Mouse (Mus musculus) limb, embryonic 13.5 days (tissue): ENCODE measurements around the gene Ttll12. TPM values are rescaled to one million over a fixed set of nuclear protein-coding genes. Genes with fewer than 3 reads are reported as not detected.

Source experiments
- ATAC-seq: fragments of 200-750 bp; cut with Nextera tagmentation; 2 replicates; pipeline ENCODE4 v1.8.0; 2017; ENCODE audit warnings: low read depth, moderate number of reproducible peaks, moderate TSS enrichment; ENCODE audit not compliant: low FRiP score
- H3K27ac ChIP-seq: fragments of 300-500 bp; sonication (generic); 2 replicates; pipeline ENCODE4 v1.5.1; 2015; ENCODE audit warnings: inconsistent platforms, mild to moderate bottlenecking, moderate library complexity
- H3K27me3 ChIP-seq: fragments of 300-500 bp; sonication (generic); 2 replicates; pipeline ENCODE4 v1.6.1; 2015; ENCODE audit warnings: mild to moderate bottlenecking, inconsistent platforms
- H3K36me3 ChIP-seq: fragments of 300-500 bp; sonication (generic); 2 replicates; pipeline ENCODE4 v1.6.1; 2015; ENCODE audit warnings: inconsistent platforms, mild to moderate bottlenecking, moderate library complexity
- H3K4me1 ChIP-seq: fragments of 300-500 bp; sonication (generic); 2 replicates; pipeline ENCODE4 v1.6.1; 2015; ENCODE audit warnings: inconsistent platforms
- H3K4me2 ChIP-seq: fragments of 300-500 bp; sonication (generic); replicated peaks from 2 replicates; pipeline ENCODE4 v1.6.1; 2015; ENCODE audit warnings: inconsistent platforms, mild to moderate bottlenecking, moderate library complexity
- H3K4me3 ChIP-seq: fragments of 300-500 bp; sonication (generic); 2 replicates; pipeline ENCODE4 v1.5.1; 2015; ENCODE audit warnings: moderate library complexity, mild to moderate bottlenecking, inconsistent platforms
- H3K9ac ChIP-seq: fragments of 300-500 bp; sonication (generic); 2 replicates; pipeline ENCODE4 v1.6.1; 2015; ENCODE audit warnings: mild to moderate bottlenecking, inconsistent platforms
- H3K9me3 ChIP-seq: fragments of 300-500 bp; sonication (generic); 2 replicates; pipeline ENCODE4 v1.6.1; 2016; ENCODE audit warnings: inconsistent platforms
- WGBS: fragments of 180-500 bp; shearing (Covaris S2); methylation state at CpG from one replicate; pipeline ENCODE4 v1.1.7; 2015; 5-methylcytosine and 5-hydroxymethylcytosine counted together
- polyA plus RNA-seq: library from polyadenylated mRNA; unstranded; fragments of >200 nt; fragmentation: Nextera tagmentation; extraction: Ambion mirVana; gene quantifications from 2 replicates; pipeline ENCODE4 v1.2.1, GENCODE M21; 2015

Gene Ttll12
- polyA plus RNA-seq, 1 experiment from 2014 or later: 43.4 TPM

DNA sequence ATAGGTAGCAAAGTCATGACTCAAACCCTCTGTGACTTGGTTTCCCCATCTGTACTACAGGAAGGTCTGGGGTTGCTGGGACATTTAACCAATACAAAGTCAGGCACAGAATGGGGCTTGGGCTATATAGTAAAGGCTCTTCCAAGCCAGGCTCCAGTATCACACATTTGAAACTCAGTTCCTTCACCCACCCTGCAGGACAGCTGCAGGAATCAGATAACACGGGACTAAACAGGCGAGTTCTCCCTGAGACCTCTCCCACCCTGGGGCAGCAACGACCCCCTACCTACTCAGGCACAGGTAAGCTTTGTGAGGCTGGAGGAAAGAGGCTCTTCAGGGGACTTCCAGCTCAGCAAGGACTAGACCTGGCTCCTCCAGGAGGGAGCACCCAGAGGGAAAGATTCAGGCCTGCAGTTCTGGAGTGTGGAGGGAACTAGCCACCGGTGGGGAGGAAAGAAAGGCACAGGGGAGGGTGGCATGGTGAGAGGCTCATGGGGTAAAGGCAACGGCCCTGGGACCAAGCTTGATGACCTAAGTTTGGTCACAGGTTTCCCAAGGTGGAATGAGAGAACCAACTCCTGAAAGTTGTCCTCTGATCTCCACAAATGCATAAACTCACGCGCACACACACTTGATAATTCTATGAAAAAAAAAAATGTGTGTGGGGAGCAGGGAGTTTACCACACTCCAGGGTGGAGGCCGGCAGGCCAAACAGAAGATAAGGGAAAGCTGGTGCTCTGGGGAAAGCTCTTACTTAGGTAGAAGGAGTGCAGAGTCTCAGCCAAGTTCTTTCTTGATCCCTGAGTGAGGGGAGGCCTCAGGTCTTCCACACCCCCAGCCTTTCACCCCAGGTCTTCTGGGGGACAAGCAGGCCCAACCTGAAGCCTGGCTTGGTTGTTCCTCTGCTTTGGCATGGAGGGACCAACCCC, 2.4 kb downstream of the Ttll12 start:
- no peaks in the 10 kb centered on the region for H3K9me3 ChIP-seq
- H3K4me1 ChIP-seq: peaks cover 21% of the 10 kb centered on the region
- no peak overlapping the region for H3K27ac ChIP-seq
- H3K27me3 ChIP-seq: no peaks in the 10 kb centered on the region
- peaks cover 28% of the 10 kb centered on the region for H3K36me3 ChIP-seq
- WGBS: 67% methylated on average over 8 of the region's 8 CpGs
- 0 out of 2 replicates have a peak overlapping the region, but pooled peaks have one; percentile 87 for H3K9ac ChIP-seq
- H3K4me2 ChIP-seq: peak overlapping the region; percentile 91
- H3K4me3 ChIP-seq: no peak overlapping the region
- ATAC-seq: no peak

DNA sequence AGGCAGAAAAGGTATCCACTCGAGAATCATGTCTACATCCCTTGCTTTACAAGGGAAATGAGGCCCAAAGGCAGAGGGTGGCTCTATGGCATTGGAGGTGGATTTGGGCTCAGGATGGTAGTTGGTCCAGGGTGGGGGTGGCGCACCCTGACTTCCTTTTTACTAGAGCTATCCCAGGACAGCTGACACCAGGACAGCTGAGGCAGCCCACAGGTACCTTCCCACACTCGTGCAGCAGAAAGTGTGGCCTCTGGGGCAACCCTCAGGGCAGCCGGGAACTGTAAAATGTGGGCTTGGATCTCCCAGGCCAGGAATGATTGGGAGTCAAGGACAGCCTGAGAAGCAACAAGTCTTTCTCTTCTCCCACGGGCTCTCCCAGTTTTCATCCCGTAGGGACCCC, 3.2 kb downstream of the Ttll12 start:
- Histone ChIP-seq H3K9me3 (0 out of 2 replicates have a peak, but pooled peaks cover 2% of the 10 kb centered on the region), H3K4me3 (no peak overlapping the region), H3K27me3 (no peaks in the 10 kb centered on the region), H3K36me3 (peaks cover 35% of the 10 kb centered on the region), H3K27ac (no peak overlapping the region), H3K4me1 (peaks cover 21% of the 10 kb centered on the region), H3K9ac (no peak overlapping the region), H3K4me2 (no peak overlapping the region)
- no peak for ATAC-seq
- 84% methylated on average over 6 of the region's 6 CpGs for WGBS

DNA sequence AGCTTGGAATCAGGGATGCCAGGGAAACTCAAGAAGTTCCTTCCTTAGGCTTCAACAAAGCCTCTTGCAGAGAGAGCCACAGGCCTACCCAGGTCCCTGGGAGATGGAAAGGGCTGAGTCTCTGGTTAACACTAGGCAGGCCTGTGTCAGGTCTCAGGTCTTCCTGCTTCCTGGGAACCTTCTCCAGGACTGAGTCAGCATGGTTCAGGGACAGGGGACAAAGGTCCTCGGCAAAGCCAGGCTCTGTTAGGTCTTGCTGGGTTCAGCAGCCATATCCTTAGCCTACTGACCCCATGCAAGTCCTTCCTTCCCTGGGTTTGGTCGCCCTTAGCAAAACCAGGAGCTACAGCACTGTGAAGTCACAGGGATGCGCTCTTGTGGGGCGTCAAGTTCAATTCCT, 4.1 kb downstream of the Ttll12 start:
- H3K9ac ChIP-seq: no peak overlapping the region
- no peak overlapping the region for H3K4me2 ChIP-seq
- ATAC-seq: no peak
- H3K27ac ChIP-seq: no peak overlapping the region
- peaks cover 21% of the 10 kb centered on the region for H3K4me1 ChIP-seq
- WGBS: 88% methylated on average over 4 of the region's 4 CpGs
- H3K36me3 ChIP-seq: peaks cover 45% of the 10 kb centered on the region
- no peak overlapping the region for H3K4me3 ChIP-seq
- H3K9me3 ChIP-seq: peaks cover 11% of the 10 kb centered on the region
- no peaks in the 10 kb centered on the region for H3K27me3 ChIP-seq

DNA sequence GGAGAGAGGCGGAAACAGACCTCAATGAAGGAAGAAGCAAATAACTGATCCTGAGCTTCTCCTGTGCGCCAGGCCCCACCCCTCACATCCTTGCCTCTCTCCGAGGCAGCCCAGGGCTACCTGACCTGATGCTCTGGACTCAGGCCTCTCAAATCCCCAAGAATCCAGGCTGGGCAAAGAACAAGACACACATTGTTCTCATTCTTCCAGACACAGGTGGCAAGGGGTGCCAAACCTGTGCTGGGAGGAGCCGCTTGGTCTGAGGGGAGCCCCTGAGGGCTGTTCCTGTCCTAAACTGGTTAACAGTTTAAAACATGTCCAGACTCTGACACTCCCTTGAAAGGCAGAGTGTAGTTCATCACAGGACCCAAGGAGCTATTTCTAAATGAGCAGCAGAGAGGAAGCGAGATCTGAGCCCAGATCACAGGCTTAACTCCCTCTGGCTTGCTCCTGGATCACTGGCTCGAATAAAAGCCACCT, 10.2 kb downstream of the Ttll12 start:
- Histone ChIP-seq H3K4me3 (no peak overlapping the region), H3K9me3 (peaks cover 11% of the 10 kb centered on the region), H3K9ac (no peak overlapping the region), H3K27me3 (no peaks in the 10 kb centered on the region), H3K4me2 (no peak overlapping the region), H3K4me1 (no peaks in the 10 kb centered on the region), H3K36me3 (peaks cover 94% of the 10 kb centered on the region), H3K27ac (no peak overlapping the region)
- WGBS: 83% methylated on average over 6 of the region's 6 CpGs
- ATAC-seq: no peak

DNA sequence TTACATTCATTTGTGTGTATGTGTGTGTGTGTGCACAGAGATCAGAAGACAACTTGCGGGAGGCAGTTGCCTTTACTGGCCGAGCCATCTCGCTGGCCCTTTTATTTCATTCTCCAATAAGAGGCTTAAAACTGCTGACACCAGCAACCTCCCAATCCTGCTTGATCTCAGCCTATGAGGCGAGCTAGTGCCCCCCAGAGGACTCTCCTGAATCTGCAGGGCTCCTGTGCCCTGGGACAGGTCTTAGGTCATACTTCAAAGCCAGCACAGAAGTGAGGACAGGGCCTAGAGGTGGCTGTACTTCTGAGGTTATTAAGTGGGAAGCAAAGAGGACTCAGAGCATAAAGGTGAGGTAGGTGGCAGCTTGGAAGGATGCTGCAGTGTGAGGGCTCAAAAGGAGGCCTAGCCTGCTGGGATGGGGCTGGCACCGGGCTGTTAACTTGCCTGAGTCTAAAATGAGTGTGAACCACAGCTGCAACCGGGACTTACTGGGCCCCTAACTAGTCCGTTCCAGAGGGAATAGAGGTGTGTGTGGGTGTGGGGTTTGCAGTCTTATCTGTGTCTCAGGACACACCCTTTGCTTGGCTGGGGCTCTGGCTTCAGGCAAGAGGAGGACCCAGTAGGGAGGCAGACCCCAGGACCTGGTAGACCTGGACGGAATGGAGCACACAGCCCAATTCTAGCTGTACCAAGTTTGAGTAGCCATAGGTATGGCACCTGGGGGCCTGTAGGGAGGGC, 11.4 kb downstream of the Ttll12 start:
- peaks cover 99% of the 10 kb centered on the region for H3K36me3 ChIP-seq
- no peak overlapping the region for H3K4me2 ChIP-seq
- H3K9ac ChIP-seq: no peak overlapping the region
- no peak for ATAC-seq
- WGBS: 69% methylated on average over 8 of the region's 8 CpGs
- H3K9me3 ChIP-seq: peaks cover 11% of the 10 kb centered on the region
- no peaks in the 10 kb centered on the region for H3K27me3 ChIP-seq
- no peak overlapping the region for H3K4me3 ChIP-seq
- no peak overlapping the region for H3K27ac ChIP-seq
- no peaks in the 10 kb centered on the region for H3K4me1 ChIP-seq

DNA sequence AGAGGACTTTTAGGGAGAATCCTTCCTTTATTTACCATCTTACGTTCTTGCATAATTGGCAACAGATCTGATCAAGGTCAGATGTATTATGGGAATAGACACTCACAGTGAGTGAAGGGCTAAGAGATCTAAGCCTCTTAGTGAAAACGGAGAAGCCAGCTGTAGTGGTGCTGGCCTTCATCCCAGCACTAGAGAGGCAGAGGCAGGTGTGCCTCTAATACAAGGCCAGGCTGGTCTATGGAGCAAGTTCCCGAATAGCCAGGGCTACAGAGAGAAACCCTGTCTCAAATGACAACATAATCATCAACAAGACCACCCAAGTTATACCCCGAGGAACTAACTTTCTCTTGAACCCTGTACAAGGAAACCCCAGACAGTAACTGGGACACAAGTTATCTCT, 12.0 kb downstream of the Ttll12 start:
- H3K4me1 ChIP-seq: no peaks in the 10 kb centered on the region
- 0 out of 2 replicates have a peak, but pooled peaks have one; percentile 54 for ATAC-seq
- no peak overlapping the region for H3K27ac ChIP-seq
- 72% methylated on average over 4 of the region's 4 CpGs for WGBS
- no peak overlapping the region for H3K4me2 ChIP-seq
- H3K4me3 ChIP-seq: no peak overlapping the region
- H3K9ac ChIP-seq: no peak overlapping the region
- H3K9me3 ChIP-seq: peaks cover 11% of the 10 kb centered on the region
- H3K36me3 ChIP-seq: peaks cover 99% of the 10 kb centered on the region
- H3K27me3 ChIP-seq: no peaks in the 10 kb centered on the region

DNA sequence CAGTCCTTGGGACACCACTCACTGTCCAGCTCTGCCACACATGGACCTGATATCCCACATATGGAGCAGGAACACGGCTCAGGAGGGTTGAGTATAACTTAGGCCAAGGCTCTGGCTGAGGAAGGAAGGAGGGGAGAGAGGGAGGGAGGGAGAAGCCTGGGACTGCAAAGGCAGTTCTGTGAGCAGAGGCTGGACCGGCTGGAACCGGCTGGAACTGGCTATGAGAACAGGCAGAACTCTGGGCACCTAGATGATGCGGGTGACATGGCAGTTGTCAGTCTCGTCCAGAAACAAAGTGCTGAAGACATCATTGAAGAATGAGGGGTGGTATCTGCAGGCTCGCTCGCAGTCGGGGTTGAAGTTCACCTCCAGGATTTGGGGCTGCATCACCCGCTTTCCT, 18.3 kb downstream of the Ttll12 start:
- H3K27me3 ChIP-seq: no peaks in the 10 kb centered on the region
- H3K4me2 ChIP-seq: no peak overlapping the region
- WGBS: 87% methylated on average over 9 of the region's 9 CpGs
- H3K9me3 ChIP-seq: no peaks in the 10 kb centered on the region
- no peak for ATAC-seq
- no peaks in the 10 kb centered on the region for H3K4me1 ChIP-seq
- H3K9ac ChIP-seq: no peak overlapping the region
- no peak overlapping the region for H3K27ac ChIP-seq
- peaks cover 79% of the 10 kb centered on the region for H3K36me3 ChIP-seq
- no peak overlapping the region for H3K4me3 ChIP-seq

DNA sequence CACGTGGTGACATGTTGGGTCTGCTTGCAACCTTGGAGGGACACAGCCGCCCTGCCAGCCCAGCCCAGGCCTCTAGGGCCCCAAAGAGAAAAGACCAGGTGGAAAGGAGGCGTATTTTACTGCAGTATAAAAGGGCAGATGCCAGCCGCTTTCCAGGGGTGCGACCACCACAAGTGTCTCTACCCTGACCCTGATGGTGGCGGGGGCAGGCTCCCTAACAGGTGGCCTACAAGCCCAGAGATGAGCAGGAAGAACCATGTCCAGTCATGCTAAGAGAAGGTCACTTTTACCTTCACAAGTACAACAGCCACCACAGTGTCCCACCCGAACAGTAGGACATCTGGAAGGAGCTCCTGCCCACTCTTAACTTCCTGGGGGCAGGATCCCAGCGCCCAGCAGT, 19.4 kb downstream of the Ttll12 start:
- WGBS: 85% methylated on average over 8 of the region's 8 CpGs
- H3K27ac ChIP-seq: no peak overlapping the region
- H3K27me3 ChIP-seq: no peaks in the 10 kb centered on the region
- no peak overlapping the region for H3K4me2 ChIP-seq
- H3K9me3 ChIP-seq: no peaks in the 10 kb centered on the region
- no peak overlapping the region for H3K9ac ChIP-seq
- peaks cover 68% of the 10 kb centered on the region for H3K36me3 ChIP-seq
- no peaks in the 10 kb centered on the region for H3K4me1 ChIP-seq
- no peak overlapping the region for H3K4me3 ChIP-seq
- ATAC-seq: no peak

DNA sequence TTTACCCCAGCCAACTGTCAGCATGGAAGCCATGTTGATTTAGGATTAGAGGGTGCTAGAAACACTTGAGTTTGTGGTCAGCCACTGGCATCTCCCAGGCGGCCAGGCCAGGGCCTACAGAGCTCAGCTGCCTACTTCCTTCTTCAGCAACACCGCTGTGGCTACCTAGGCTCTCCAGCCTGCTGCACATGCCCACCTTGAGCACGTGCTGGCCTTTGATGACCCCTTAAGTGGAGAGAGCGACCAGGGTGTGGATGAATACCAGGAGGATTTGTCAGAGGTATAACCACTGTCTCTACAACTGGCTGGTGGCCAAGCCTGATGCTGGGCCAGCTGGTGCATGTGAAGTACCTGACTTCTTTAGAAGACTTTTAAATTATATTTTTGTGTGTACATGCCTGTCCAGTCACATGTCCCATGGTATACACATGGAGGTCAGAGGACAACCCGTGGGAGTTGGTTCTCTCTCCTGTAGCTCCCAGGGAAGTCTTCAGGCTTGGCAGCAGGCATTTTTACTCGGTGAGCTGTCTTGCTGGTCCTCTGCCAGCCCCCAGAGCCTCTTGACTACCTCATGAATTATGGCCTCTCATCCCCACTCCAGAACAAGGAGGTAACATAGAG, 20.1 kb downstream of the Ttll12 start:
- Histone ChIP-seq H3K27me3 (no peaks in the 10 kb centered on the region), H3K9ac (no peak overlapping the region), H3K4me3 (no peak overlapping the region), H3K4me2 (no peak overlapping the region), H3K9me3 (no peaks in the 10 kb centered on the region), H3K36me3 (peaks cover 61% of the 10 kb centered on the region), H3K27ac (no peak overlapping the region), H3K4me1 (no peaks in the 10 kb centered on the region)
- ATAC-seq: no peak
- WGBS: 84% methylated on average over 6 of the region's 6 CpGs

DNA sequence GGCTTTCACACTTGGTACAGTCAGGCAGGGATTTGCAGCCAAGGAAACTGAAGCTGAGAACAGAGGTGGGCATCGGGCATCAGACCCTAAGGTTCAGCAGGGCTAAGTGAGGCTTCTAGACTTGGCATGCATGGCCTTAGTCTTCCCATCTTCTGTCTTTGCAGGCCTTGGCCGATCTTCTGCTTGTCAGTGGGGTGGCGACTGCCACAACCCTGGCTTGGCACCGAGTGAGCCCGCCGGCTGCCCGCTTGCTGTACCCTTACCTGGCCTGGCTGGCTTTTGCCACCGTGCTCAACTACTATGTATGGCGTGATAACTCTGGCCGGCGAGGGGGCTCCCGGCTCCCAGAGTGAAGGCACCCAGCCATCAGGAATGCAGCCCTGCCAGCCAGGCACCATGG, 21.4 kb downstream of the Ttll12 start:
- ATAC-seq: no peak
- WGBS: 95% methylated on average over 12 of the region's 12 CpGs

DNA sequence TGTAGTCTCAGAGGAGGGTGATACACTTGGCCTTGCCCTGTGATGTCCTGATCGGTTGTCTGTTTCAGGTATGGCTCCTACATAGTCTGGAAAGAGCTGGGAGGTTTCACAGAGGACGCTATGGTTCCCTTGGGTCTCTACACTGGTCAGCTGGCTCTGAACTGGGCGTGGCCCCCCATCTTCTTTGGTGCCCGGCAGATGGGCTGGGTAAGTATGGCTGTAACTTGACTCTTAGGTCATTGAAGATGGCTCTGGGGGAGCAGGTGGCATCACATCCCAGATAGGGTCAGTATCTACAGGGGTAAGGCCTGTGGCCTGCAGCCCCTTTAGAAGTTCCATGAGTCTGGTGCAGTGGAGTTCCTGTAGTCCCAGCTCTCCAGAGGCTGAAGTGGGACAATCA, 22.8 kb downstream of the Ttll12 start:
- Histone ChIP-seq H3K4me2 (no peak overlapping the region), H3K27me3 (no peaks in the 10 kb centered on the region), H3K9ac (no peak overlapping the region), H3K9me3 (no peaks in the 10 kb centered on the region), H3K36me3 (peaks cover 33% of the 10 kb centered on the region), H3K4me3 (no peak overlapping the region), H3K27ac (no peak overlapping the region), H3K4me1 (no peaks in the 10 kb centered on the region)
- ATAC-seq: no peak
- 84% methylated on average over 4 of the region's 4 CpGs for WGBS

More for the DNA sequence above, 21.4 kb downstream of the Ttll12 start:
- Histone ChIP-seq H3K4me3 (no peak overlapping the region), H3K4me2 (no peak overlapping the region), H3K27me3 (no peaks in the 10 kb centered on the region), H3K9me3 (no peaks in the 10 kb centered on the region), H3K9ac (no peak overlapping the region), H3K4me1 (no peaks in the 10 kb centered on the region), H3K27ac (no peak overlapping the region), H3K36me3 (peaks cover 48% of the 10 kb centered on the region)

DNA sequence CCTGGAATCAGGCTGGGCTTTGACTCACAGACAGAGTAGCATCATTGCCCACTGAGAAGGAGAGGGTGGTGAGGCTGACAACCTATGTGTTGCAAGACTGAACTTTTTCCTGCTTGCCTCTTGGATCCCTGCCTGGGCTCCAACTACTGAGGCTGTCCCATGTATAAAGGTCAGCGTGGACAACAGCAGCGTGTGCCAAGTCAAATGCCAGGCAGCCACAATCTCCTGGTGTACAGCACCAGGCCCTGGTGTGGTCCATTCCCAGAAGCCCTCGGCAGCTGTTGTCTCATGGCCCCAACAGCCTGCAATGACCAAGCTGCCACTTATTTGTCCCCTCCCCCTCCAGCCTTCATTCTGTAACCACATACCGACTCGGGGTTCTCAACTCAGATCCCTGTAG, 23.3 kb downstream of the Ttll12 start:
- H3K36me3 ChIP-seq: peaks cover 28% of the 10 kb centered on the region
- no peak overlapping the region for H3K4me2 ChIP-seq
- H3K9ac ChIP-seq: no peak overlapping the region
- no peaks in the 10 kb centered on the region for H3K27me3 ChIP-seq
- WGBS: 91% methylated on average over 5 of the region's 5 CpGs
- no peak overlapping the region for H3K4me3 ChIP-seq
- no peak overlapping the region for H3K27ac ChIP-seq
- no peaks in the 10 kb centered on the region for H3K9me3 ChIP-seq
- no peaks in the 10 kb centered on the region for H3K4me1 ChIP-seq
- no peak for ATAC-seq
